Mouse (Mus musculus) CH12.LX (cell line): Measurements from ENCODE around the gene Map6.

Source experiments
- CHD2 ChIP-seq: IDR thresholded peaks from 2 replicates; pipeline ENCODE4 v1.6.1; 2011; ENCODE audit warnings: low read length, improper control_type of control experiment
- CTCF ChIP-seq, 2 experiments: IDR thresholded peaks in 1 of 2; conservative IDR thresholded peaks in 1 of 2; 2 replicates each; pipeline ENCODE4 v1.5.1; 2011 to 2012; ENCODE audit warnings: low read depth in 2 of 2, low read length in 2 of 2, improper control_type of control experiment in 1 of 2, inconsistent platforms in 1 of 2, mild to moderate bottlenecking in 1 of 2, moderate library complexity in 1 of 2
- E2F4 ChIP-seq: IDR thresholded peaks from 2 replicates; pipeline ENCODE4 v1.6.1; 2011; ENCODE audit warnings: low read depth, low read length, improper control_type of control experiment; ENCODE audit not compliant: insufficient replicate concordance
- EP300 ChIP-seq: IDR thresholded peaks from 2 replicates; pipeline ENCODE4 v1.6.1; 2011; ENCODE audit warnings: low read length, improper control_type of control experiment
- HCFC1 ChIP-seq: IDR thresholded peaks from 2 replicates; pipeline ENCODE4 v1.6.1; 2012; ENCODE audit warnings: low read depth, mild to moderate bottlenecking, inconsistent platforms, low read length, improper control_type of control experiment
- JUN ChIP-seq: IDR thresholded peaks from 2 replicates; pipeline ENCODE4 v1.6.1; 2011; ENCODE audit warnings: low read depth, mild to moderate bottlenecking, low read length, improper control_type of control experiment, moderate library complexity; ENCODE audit not compliant: insufficient read depth
- KAT2A ChIP-seq: IDR thresholded peaks from 2 replicates; pipeline ENCODE4 v1.6.1; 2012; ENCODE audit warnings: low read length, improper control_type of control experiment, inconsistent platforms; ENCODE audit not compliant: insufficient replicate concordance
- MYC ChIP-seq: IDR thresholded peaks from 2 replicates; pipeline ENCODE4 v1.6.1; 2011; ENCODE audit warnings: low read depth, mild to moderate bottlenecking, improper control_type of control experiment, low read length
- PAX5 ChIP-seq: IDR thresholded peaks from 2 replicates; pipeline ENCODE4 v1.6.1; 2012; ENCODE audit warnings: low read length, inconsistent platforms, mixed read lengths
- POLR2A ChIP-seq: IDR thresholded peaks from 2 replicates; pipeline ENCODE4 v1.6.1; 2011; ENCODE audit warnings: low read depth, mild to moderate bottlenecking, improper control_type of control experiment, low read length
- UBTF ChIP-seq: IDR thresholded peaks from 2 replicates; pipeline ENCODE4 v1.6.1; 2012; ENCODE audit warnings: low read depth, mild to moderate bottlenecking, inconsistent platforms, low read length, improper control_type of control experiment, moderate library complexity
- ZC3H11A ChIP-seq: IDR thresholded peaks from 2 replicates; pipeline ENCODE4 v1.6.1; 2012; ENCODE audit warnings: low read depth, mild to moderate bottlenecking, inconsistent platforms, low read length, improper control_type of control experiment
- ZKSCAN1 ChIP-seq: IDR thresholded peaks from 2 replicates; pipeline ENCODE4 v1.6.1; 2012; ENCODE audit warnings: low read depth, inconsistent platforms, low read length, improper control_type of control experiment, borderline replicate concordance

DNA sequence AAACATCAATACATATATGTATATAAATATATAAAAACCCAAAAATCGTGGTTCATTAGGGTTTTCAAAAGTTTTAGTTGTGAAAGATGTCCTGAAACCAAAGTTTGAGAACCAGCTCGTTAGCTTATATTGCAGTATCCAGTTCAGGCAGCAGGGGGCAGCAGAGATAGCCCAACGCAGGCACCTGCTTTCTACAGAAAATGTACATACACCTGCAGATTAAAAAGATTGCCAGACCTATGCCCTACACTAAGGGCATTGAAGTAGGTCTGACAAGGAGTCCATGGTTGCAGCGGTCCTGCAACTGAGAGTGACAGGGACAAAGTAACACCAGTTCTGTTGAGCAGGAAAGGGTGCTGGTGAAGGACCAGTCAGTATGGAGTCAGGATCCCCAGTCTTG, 108.2 kb downstream of the Map6 start:
- TF ChIP-seq UBTF (no peak), EP300 (no peak), PAX5 (no peak), CHD2 (no peak), CTCF (conservative IDR thresholded peaks at IDR 0.05 in 1 of 2, IDR thresholded peaks at IDR 0.05 in 1 of 2; ENCODE audit: low read depth in 2 of 2, low read length in 2 of 2) (peak; percentile 68 to 96), JUN (no peak), MYC (no peak), POLR2A (no peak), ZKSCAN1 (no peak), KAT2A (no peak), ZC3H11A (peak; percentile 94), E2F4 (no peak), HCFC1 (no peak)
